Mouse (Mus musculus) megakaryocyte, embryonic 14.5 days (primary cell): ENCODE results near the gene Adipoq.

Source experiments
- FLI1 ChIP-seq: IDR thresholded peaks from 2 replicates; pipeline ENCODE4 v1.6.1; 2012; ENCODE audit warnings: low read length, inconsistent platforms, mixed read lengths
- GATA1 ChIP-seq: IDR thresholded peaks from 3 replicates; pipeline ENCODE4 v1.6.1; 2012; ENCODE audit warnings: mixed read lengths, low read length, inconsistent platforms, borderline replicate concordance

DNA sequence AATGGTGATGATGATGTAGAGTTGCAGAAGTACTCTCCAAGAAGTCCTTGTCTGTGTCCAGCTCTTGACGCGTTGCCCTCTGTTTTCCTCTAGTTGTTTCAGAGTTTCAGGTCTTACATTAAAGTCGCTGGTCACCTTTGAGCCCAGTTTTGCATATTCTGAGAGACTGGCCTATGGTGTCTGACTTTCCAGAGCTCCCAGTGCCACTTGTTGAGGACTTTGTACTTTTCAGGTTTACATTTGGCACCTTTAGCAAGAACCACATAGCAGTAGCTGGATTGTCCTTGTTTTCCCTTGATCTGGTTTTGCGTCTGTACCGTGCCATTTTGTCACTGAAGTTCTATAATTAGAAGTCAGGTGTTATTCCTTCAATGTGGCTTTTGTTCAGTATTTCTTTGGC is 27.6 kb downstream of the Adipoq start:
- TF ChIP-seq FLI1 (no peak), GATA1 (no peak)
